Mouse (Mus musculus): ENCODE measurements around the gene Catsperz.
"Not testable (repeated sequence)": the region's sequence is repeated elsewhere in the genome, so short reads cannot be mapped to it uniquely, and the experiment has no call there.

Catsperz gene

GRCm38 (mm10) chr19:6907094-6907493, 18.1 kb downstream of the Catsperz start:
- DNase-seq, result no peak

- DNase-seq, result peak; percentile 68 to 77
Observed at GRCm38 (mm10) chr19:6906199-6906598, 19.0 kb downstream of the Catsperz start.

- DNase-seq, result peak; percentile 55
Observed at GRCm38 (mm10) chr19:6905498-6906159, 19.6 kb downstream of the Catsperz start.

GRCm38 (mm10) chr19:6904846-6905245, 20.3 kb downstream of the Catsperz start:
- DNase-seq, result peak; percentile 87 to 94

- DNase-seq, result peak; percentile 58 to 75
Observed at GRCm38 (mm10) chr19:6903031-6903430, 22.1 kb downstream of the Catsperz start.

DNA sequence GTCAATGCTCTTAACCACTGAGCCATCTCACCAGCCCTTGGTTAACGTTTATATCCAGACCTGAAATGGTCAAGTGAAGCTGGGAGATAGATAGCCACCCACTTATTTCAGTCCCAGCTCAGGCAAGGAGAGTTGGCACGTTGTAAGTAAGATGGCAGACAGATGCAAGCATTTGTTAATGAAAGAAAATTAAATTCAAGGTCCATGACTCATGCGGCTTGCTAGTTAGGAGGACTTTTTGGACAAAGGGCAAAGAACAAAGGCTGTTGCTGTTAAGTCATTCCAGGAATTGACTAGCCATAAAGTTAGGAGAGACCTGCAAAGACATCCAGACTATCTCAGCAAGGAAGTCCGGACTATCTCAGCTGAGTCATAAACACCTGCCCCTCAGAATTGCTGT, 25.5 kb downstream of the Catsperz start:
- DNase-seq, result peak in 1 of 2 experiments; percentile 65

GRCm38 (mm10) chr19:6895608-6896305, 29.4 kb downstream of the Catsperz start:
- DNase-seq, result not testable (repeated sequence)

DNA sequence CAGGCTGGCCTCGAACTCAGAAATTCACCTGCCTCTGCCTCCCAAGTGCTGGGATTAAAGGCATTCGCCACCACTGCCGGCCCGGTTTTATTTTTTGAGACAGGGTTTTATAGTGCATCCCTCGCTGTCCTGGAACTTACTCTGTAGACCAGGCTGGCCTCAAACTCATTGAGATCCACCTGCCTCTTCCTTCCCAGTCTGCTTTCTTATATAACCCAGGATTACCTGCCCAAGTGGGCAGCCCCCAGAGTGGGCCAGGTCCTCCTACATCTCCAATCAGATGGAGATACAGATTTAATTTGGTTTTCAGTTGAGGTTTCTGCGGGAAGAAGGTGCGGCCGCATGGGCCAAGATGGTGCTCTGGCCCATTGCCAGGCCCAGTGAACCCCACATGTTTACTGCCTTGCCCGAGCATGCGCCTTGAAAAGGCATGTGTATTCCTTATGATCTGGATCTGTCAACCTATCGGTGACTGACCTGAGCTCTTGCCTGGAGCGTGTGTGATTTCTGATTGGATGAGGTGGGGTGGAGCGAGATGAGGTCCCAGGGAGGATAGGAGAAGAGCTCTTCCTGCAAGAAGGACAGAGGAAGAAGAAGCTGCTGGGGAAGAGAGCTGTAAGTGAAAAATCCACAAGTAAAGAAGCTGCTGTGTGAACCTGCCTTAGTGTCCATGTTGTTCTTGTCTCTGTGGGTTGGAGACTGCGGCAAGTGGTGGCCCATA, 31.3 kb downstream of the Catsperz start:
- DNase-seq, result no peak

DNA sequence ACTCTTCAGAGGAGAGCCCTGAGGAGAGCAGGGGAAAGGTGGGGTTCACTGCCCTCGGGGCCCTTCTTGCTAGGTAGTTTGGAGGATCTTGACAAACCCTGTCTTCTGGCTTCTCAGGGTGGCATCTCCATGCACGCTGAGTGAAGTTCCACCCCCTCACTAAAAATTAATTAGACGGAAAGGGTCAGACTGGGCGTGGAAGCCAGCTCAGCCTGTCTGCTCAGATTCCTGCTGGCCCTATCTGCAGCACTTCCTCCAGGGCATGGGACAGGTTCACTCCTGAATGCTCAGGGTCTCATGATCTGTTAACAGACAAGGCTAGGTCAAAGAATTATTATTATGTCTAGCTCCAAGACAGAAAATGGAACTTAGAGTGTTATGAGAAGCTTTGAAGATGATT, 32.7 kb downstream of the Catsperz start:
- DNase-seq, result peak; percentile 33 to 51

GRCm38 (mm10) chr19:6877965-6878364, 47.2 kb downstream of the Catsperz start:
- DNase-seq, result no peak

DNA sequence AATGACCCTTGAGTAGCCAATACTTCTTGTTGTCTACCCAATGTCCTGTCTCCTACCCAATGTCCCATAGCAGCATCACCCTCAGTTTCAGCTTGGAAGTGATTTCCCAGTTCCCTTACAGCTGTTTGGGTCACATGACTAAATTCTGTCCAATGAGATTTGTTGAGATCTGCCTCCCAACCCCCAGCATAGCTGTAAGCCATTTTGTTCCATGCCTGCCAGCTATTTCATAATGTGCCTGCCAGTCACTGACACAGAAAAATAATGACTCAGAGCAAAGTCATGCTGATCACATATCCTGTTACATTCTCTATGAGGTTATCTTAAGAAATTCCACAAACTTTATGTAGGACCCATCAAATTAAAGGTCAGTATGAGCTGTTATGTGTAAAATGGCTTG, 48.4 kb downstream of the Catsperz start:
- DNase-seq, result no peak

- no peak for DNase-seq
Observed at GRCm38 (mm10) chr19:6875834-6876233, 49.3 kb downstream of the Catsperz start.

GRCm38 (mm10) chr19:6874257-6874656, 50.9 kb downstream of the Catsperz start:
- no peak for DNase-seq

GRCm38 (mm10) chr19:6872701-6873100, 52.5 kb downstream of the Catsperz start:
- DNase-seq, result no peak

Measured in kidney, postnatal 36 days (tissue).